Mouse (Mus musculus) layer of hippocampus, adult 9-11 months (tissue): ENCODE results near the gene A930018P22Rik.

Experiments
- DNase-seq: peaks from one replicate; pipeline ENCODE4 v3.0.0; 2022

The A930018P22Rik gene

DNA sequence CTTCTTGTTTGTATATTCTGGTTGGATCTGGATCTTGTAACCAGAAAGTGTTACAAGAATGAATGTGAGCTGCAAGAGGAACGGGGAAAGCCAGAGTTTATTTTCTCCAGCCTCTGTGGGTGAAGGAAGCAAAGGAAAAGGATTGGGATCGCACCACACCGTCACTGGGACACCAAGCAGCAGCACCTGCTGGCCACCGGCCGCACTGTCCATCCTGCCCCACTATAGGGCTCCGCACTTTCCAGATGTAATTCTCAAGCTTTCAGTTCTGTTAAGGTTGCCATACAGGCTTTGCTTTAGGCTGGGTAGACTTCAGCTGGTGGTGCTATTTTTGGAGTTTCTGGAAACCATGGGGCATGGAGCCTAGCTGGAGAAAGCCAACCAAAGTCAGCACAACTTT is 2.3 kb upstream of the A930018P22Rik start:
- DNase-seq, result no peak

DNA sequence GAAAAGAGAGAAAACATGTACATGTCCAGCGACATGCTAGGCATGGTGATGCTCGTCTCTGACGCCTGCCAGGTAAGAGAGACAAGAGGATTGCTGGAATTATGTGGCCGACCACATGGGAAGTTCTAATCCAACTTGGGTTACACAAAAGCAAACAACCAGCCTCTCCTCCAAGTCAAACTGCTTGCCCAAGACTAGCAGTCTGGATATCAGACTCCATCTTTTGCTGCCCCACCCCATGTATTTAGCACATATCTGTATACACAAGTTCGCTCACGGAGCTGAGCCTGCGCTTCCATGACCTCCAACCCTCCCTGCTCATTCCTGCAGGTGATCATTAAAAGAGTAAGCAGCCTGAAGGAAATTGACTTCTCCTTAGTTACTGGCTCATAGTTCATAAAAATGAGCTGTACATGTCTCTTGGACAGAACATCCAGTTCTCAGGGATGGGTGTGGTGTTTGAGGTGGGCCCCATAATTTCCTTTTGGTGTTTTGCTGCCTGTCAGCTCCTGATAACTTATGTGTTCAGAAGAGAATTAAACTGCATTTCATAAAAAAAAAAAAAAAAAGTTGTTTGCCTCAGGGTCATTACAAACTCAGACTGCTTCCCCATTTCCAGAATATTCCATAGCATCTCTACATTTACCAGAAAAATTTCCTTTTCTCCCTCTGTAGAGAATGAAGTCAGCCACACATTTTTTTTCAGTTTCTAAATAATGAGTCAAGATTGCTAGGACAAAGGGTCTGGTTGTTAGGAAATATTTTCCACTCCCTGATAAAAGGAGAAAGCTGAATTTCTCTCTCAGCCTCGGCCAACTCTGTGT is 676 bp upstream of the A930018P22Rik start:
- DNase-seq, result no peak

DNA sequence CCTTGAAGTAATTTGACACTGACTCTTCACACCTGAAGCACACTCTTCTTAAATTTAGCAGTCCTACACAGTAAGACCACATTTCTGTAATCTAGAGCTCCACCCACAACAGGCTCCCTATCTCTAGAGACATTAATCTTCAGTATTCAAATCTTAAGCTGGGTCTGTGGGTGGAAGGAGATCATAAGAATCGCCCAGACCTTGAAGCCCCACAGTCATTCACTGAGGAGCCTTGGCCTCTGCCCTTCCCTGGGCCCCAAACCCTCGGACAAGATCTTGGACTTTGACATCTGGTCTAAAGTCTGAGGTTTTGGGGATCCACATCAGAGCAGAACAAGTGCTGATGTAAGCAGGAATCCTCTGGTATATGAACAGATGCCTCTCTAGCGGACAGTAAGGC is 971 bp downstream of the A930018P22Rik start:
- DNase-seq, result no peak

DNA sequence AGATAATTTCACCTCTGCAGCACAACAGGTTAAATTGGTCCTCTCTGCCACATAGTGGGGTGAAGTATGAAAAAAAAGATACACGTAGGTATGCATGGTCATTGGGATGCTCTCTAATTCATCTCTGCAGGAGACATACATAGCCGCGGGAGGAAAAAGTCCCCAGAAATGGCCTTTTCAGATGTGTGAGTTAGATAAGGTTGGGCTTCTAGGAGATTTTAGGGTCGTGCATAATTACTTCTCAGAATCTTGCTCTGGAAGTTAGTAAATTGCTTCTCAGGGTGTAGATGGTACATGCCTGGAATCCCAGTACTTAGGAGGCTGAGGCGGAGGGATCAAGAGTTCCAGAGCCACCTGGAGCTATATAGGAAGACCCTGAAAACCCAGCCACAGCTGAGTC is 1.5 kb downstream of the A930018P22Rik start:
- DNase-seq, result no peak

DNA sequence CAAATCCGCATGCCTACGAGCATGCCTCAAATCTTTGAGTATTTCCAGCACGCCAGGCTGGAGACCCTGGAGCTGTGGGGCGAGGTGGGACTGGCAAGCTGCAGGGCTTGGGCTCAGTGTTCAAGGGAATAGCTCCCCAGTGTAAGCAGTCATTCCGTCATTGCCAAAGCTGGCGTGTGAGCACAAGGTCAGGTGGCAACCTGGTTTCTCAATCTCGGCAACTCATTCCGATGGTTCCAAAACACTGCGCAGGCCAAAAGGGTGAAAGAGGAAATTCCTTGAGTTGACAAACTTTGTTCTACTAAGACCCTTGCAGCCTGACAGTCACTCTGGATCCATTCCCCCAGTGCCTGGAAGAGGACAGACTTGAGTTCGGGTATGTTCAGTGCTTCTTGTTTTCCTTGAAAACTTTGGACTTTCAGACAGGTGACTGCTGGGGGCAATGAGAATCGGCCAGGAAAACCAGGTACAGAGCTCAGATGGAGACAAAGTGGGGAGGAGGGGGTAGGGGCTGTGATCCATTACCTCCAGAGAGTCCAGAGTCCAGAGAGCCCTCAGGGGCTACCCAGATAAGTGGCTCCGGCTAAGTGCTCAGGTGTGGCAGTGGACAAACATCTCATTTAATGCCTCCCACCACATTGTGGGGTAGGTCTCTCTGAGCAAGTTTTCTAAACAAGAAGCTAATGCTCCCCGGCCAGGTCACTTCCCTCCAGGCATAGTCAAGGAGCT is 6.4 kb downstream of the A930018P22Rik start:
- no peak for DNase-seq

DNA sequence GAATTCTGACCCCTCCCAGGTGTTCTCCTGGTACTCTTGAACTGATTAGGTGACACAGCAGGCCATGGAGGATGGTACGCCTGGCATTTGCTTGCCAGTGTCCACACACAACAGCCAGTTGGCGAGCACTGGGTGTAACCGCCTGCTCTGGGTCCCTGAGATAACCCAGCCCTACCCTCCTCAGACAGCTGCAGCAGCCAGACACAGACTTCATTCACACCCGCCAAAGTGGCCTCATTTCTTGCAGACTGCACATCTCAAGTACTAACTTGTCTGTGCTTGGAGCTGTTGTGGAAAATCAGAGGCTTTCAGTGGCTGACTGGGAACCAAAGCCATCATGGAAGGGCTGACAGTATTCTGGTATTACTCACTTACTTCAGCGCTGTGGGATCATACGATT is 7.6 kb downstream of the A930018P22Rik start:
- no peak for DNase-seq

DNA sequence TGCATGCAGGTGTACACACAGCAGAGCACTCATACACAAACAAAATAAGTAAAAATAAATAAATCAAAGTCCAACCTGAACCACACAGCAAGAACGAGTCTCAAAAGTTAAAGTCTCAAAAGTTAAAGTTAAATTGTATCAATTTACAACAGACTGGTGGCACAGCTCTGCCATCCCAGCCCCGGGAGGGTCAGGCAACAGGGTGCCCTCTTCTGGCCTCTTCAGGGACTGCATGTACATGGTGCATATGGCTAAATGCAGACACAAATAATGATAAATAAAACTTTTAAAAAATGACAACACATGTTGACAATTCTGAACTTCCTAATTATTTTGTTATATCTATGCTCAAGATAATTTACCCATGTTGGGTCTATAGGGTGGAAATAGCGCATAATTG is 8.4 kb downstream of the A930018P22Rik start:
- no peak for DNase-seq

DNA sequence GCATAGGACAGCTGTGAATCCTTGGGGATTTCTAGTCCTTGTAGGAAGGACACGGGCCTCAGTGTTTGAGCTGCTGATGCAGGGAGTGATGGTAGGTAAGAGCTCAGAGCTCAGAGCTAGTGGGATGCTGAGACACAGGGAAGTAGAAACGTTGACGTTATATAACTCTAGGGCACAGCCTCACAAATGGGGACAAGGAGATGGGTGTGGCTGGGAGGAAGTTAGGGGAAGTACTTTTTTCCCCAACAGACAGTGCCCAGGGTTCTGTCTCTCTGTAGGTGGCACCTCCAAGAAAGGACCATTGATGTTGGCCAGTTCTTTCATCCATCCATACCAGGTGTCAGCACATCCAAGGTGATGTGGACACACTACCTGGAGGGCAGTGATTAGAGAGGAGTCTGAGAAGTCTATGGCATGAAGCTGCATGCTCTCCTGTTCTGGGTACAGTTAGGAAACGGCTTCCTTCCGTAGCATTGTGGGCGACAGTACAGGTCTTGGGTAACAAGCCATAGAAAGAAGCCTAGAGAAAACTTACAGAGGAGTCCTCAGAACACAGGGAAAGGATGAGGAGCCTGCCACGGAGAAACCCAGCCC is 9.8 kb downstream of the A930018P22Rik start:
- DNase-seq, result no peak

DNA sequence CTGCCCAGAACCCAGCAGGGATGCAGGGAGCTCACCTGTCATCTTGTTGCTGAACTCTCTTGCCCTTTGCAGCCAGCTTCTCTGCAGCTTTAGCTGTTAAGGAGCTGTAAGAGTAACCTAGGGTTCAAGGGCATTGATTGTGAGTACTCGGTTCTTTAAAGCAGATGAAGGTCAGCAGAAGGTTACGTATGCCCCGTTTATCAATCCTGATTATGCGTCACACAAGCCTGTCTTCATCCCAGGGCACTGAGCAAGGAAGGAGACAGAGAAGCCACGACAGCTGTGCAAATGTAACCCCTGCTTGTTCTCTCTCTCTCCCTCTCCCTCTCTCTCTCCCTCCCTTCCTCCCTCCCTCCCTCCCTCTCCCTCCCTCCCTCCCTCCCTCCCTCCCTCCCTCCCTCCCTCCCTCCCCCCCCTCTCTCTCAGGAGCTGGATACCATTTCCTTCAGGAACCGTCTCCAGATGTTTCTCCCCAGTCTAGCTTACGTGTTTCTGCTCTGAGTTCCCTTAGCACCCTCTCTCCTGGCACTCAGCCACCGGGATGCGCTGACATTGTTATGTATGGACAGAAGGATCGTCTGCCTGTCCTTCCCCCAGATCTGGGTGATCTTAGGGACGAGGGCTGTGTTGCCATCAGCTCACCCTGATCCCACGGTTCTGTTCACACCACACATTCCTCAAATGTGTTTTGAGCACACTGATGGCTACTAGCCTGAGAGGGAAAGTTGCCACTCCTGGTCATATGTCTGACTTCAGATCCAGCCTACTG is 10.7 kb downstream of the A930018P22Rik start:
- no peak for DNase-seq

DNA sequence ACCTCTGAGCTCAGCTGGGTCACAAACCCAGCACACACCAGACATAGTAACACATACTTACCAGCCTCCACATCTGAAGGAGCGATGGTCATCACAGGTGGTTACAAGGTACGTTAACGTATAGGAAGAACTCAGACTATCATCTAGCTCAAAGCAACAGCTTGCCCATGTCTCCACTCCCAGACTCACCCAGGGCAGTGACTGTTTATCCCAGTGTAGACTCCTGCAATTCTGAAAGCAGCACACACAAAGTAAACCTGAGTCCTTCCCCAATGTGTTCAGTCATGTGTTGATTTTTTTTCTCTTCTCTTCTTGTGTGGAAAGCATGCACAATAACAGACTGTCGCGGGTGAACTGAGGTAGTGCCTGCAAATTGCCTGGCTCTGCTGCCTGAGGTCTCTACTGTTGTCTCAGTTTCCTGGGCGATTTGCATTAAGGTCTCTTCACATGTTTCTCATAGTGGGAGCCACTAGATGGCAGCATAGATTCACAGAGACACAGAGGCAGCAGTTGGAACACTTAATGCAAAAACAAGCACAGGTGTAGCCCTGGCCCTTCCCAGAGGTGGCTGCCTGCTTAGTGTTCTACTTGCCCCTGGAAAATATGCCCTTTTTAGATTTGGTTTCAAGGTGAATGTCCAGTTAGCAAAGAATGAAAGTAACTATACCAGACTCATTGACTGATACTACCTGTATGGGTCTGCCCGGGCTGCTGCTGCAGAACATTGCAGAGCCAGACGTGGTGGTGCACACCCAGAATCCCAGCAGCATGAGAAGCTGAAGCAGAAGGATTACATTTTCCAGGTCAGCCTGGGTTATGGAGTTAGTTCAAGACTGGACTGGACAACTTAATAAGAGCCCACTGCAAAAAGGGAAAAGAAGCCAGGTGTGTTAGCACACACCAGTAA is 11.8 kb downstream of the A930018P22Rik start:
- DNase-seq, result peak; percentile 67

DNA sequence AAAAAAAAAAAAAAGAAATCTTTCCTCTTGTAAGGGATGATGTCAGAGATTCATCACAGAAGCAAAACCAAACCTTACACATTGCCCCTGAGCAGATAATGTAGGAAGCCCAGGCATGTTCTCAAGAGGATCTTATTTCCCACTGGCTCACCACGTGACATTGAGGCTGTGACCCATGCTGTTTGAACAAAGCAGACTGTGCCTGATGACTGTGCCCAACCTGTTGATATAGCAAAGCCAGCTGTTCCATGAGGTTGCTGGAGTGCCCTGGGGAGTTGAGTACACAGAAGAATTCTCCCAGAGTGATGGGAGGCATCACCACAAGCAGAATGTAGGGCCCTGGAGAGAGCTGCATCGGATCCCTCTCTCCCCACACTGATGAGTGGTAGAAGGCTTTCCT is 13.4 kb downstream of the A930018P22Rik start:
- no peak for DNase-seq

DNA sequence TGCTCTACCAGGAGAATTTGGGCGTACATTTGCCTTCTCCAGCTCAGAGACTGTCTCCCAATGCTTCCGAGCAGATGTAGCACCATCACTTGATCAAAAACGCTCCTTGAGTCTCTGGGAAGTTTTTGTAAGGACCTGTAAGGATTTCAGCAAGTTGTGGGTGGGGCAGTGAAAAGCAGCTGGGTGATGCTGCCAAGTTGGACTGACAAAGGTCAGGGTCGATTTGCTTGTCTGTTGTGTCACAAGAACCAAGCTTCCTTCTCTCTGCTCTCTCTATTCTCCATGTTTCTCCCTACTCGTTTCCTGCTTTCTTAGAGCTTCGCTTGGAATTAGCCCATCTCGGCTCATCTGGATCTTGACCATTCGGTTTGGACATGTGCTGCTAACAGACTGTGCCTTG is 19.6 kb downstream of the A930018P22Rik start:
- no peak for DNase-seq

DNA sequence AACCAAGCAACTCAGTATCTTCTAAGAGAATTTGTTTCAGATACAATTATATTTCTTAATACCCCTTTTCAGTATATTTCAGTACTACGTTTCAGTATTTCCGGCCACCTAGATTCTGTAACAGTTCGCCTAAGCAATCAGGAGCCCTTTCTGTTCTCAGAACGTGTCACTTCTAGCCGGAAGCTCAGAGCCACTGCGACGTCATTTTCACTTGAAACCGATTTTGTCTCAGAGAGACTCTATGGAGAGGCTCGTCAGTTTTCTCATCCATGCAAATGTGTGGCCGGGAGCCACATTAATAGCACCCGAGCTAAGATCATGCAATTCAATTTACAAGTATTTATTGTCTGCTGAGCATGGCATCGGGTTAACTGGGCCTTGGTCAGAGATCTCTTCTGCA is 21.4 kb downstream of the A930018P22Rik start:
- no peak for DNase-seq

DNA sequence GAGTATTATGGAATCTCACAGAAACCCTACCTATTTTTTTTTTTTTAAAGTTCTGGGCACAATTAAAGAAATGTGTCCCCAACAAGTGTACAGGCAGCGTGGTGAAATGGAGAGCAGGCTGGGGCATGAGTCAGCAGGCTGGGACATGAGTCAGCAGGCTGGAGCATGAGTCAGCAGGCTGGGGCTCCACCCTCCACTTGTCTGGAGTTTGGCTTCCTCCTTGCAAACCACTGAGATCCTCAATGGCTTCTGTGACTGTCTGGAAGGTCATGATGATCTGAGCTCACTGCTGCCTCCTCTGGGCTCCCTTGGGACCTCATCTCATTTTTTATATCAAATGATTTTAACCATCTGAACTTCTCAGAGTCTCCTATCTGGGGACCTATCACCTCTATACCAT is 23.4 kb downstream of the A930018P22Rik start:
- DNase-seq, result peak; percentile 27

DNA sequence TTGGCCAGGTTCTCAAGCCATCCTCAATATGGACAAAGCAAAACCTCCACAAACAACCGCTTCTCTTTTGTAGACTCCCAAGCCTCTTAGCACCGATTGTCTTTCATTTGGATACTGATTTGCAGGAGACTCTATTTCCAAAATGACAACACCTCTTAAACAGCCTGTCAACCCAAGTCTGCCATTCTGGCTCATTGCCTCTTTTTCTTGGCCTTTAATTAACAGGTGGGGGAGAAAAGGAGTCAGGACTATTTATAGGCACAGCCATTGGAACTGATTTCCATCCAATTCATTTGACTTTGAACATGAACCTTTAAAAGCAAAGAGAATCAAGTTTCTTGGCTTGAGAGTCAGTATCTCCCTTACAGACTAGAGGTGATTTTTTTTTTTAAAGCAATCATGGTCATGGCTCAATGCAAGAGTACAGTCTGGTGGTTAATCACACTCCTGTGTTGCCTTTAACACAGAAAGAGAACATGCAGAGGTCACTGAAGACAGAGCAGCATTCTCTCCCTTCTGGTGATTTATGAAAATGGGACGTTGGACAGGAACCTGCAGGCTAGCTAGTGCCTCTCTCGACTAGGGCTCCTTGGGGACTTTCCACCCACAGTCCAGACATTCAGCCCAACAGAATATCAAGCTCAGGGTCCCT is 25.5 kb downstream of the A930018P22Rik start:
- no peak for DNase-seq

DNA sequence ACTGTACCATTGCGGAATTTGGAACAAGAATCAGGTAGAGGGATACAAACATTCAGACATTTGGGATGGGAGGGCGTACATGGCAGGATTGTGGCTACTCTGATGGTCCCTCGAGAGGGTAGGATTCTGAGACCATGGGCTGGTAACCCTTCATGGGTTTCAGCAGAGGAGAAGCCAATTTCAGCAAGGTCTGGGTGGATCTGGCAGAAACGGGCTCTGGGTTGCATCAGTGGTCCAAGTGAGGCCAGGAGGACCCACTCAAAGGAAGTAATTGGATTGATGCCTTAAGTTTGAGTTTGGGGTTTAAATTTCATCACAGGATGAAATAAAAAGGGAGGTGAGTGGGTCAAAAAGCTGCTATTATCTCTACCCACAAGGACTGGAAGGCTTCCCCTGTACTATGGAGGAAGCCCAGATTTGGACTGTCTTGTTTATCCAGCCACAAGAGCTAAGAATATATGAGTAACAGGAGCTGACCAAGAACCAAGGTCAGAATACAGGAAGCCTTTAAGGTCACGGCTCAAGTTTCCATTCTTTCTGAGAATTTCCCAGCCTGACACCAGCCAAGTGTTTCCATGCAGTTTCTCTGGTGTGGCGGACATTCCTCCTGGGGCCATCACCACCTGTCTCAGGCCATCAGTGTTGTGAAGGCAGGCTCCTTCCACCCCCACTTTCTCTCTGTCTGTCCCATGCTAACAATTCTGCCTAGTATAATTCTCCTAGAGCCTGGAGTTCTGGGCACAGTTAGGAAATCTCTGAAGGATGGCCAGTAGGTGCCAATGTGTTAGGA is 28.2 kb downstream of the A930018P22Rik start:
- no peak for DNase-seq

DNA sequence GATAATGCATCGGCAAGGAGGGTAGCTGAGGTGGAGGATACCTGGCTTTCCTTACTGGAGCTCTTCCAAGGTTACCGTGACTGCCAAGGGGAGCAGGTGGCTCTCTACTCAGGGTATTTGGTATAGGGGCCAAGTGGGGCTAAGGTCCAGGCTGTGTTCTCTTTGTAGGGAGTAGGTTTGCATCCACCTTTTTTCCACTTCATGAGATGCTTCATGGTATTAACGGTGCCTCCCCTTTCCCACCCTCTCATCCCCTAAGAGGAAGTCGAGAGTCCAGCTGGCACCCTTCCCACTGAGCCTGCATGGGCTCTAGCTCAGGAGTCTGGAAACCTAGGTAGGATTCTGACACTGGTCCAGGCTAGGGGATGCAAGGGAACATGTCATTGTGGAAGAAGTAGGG is 30.8 kb downstream of the A930018P22Rik start:
- no peak for DNase-seq

DNA sequence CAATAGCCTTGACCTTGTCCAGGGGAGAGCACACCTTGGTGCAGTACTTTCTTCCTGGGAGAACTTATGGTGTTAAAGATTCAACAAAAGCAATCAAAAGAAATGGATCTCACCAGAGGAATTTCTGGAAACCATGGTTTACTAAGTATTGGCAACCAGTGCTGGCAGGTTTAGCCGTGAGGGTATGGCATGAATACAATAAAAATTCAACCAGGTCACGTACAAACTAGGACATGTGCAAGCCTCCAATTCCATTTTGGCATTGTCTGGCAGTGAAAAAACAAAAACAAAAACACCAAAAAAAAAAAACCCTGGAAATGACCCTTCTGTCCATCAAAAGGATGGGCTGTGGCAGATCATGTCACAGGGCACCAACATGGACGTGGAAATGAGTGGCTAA is 31.3 kb downstream of the A930018P22Rik start:
- DNase-seq, result no peak

DNA sequence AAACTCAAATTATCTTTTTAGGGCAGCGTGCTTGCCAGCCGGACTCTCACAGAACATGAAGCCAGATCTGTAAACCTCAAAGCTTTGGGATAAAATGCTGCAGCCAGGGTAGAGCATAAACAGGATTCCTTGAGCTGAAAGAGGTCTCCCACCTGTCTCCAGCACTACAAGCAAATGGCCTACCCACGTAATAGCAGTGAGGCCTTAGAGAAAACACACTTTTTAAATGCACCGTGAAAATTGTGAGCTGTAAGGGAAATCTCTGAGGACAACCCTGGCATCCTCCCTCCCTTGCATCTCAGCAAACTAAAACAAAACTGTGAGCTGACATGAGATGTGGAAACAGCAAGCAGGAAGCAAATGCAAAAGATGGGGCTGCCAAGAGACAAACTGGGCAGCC is 35.3 kb downstream of the A930018P22Rik start:
- DNase-seq, result no peak

DNA sequence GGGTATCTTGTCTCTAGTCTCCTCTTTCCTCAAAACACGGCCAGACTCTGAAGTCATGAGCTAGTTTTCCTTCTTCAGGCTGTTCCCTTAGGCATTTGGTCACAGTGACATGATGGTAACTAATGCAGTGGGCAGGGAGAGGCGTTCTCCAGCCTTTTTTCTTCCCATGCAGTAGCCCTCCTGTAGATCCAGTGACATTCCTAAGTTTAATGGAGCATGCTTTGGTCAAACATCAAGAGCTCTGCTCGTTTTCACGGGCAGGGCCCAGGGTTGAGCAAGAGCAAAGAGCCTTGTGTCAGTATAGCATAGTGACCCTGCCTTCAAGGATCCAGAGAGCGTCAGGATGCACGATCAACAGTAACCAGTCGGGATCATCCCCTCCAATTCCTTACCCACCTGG is 40.8 kb downstream of the A930018P22Rik start:
- no peak for DNase-seq

DNA sequence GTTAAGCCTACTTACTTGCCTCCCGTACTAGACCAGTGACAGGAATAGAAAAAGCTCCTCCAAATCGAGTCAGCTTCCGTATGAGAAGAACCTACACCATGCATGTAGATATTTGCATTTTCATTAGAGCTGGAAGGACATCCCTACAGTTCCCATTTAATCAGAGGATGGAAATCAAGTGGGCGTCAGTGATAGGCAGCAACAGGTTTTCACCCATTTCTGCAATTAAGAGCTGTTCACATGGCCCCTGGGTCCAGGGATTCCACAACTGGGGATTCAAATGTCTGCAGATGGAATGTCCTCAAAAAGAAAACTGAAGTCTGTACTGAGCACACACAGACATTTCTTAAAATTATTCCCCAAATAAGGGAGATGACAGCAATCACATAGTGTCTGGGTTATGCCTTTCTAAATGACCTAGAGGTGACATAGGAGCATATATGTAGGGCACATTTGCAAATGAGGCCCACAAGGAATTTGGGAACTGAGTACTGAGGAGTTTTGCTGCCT is 41.5 kb downstream of the A930018P22Rik start:
- DNase-seq, result no peak
